Mouse (Mus musculus): Measurements from ENCODE around the gene Dand5.

Dand5 gene

GRCm38 (mm10) chr8:84822723-84823122, at the start of gene Dand5:
Gene Dand5 (minus strand): TSS chr8:84822823.
- no peak for ATAC-seq (ENCODE audit: low TSS enrichment)

GRCm38 (mm10) chr8:84871376-84872308, 49.0 kb upstream of the Dand5 start, which contains the start of gene Syce2:
Gene Syce2 (plus strand): TSS chr8:84872111.
- 0 out of 2 replicates have a peak, but pooled peaks have one; percentile 22 for ATAC-seq (ENCODE audit: low TSS enrichment)

- peak; percentile 98 for ATAC-seq (ENCODE audit: low TSS enrichment)
Measured at GRCm38 (mm10) chr8:84856864-84857441, 34.3 kb upstream of the Dand5 start, which contains the start of gene Farsa. Gene Farsa (plus strand): TSS chr8:84856989.

- 0 out of 2 replicates have a peak, but pooled peaks have one; percentile 4 for ATAC-seq (ENCODE audit: low TSS enrichment)
Measured at GRCm38 (mm10) chr8:84856434-84856833, 33.8 kb upstream of the Dand5 start.

- no peak for ATAC-seq (ENCODE audit: low TSS enrichment)
Measured at GRCm38 (mm10) chr8:84847684-84848435, 25.2 kb upstream of the Dand5 start.

- ATAC-seq (ENCODE audit: low TSS enrichment), result peak; percentile 97
Measured at GRCm38 (mm10) chr8:84846722-84847572, 24.3 kb upstream of the Dand5 start, which contains the start of gene Calr. Gene Calr (minus strand): TSS chr8:84846934.

- ATAC-seq (ENCODE audit: low TSS enrichment), result peak; percentile 5
Measured at GRCm38 (mm10) chr8:84846094-84846721, 23.6 kb upstream of the Dand5 start.

- no peak for ATAC-seq (ENCODE audit: low TSS enrichment)
Measured at GRCm38 (mm10) chr8:84845355-84846093, 22.9 kb upstream of the Dand5 start.

GRCm38 (mm10) chr8:84844397-84845070, 21.9 kb upstream of the Dand5 start:
- ATAC-seq (ENCODE audit: low TSS enrichment), result no peak

GRCm38 (mm10) chr8:84841514-84841913, 18.9 kb upstream of the Dand5 start:
- ATAC-seq (ENCODE audit: low TSS enrichment), result no peak

GRCm38 (mm10) chr8:84840248-84840999, 17.8 kb upstream of the Dand5 start, which contains the start of gene Rad23a:
Gene Rad23a (minus strand): TSS chr8:84840665.
- peak; percentile 93 for ATAC-seq (ENCODE audit: low TSS enrichment)

- ATAC-seq (ENCODE audit: low TSS enrichment), result no peak
Measured at GRCm38 (mm10) chr8:84839875-84840247, 17.2 kb upstream of the Dand5 start.

- no peak for ATAC-seq (ENCODE audit: low TSS enrichment)
Measured at GRCm38 (mm10) chr8:84839411-84839810, 16.8 kb upstream of the Dand5 start.

GRCm38 (mm10) chr8:84838513-84838912, 15.9 kb upstream of the Dand5 start:
- no peak for ATAC-seq (ENCODE audit: low TSS enrichment)

- no peak for ATAC-seq (ENCODE audit: low TSS enrichment)
Measured at GRCm38 (mm10) chr8:84837912-84838470, 15.4 kb upstream of the Dand5 start.

- ATAC-seq (ENCODE audit: low TSS enrichment), result no peak
Measured at GRCm38 (mm10) chr8:84837149-84837911, 14.7 kb upstream of the Dand5 start.
